Mouse (Mus musculus) kidney, adult 9 months (tissue): ENCODE results near the gene Gm4707.
"Not testable (repeated sequence)": the region's sequence is repeated elsewhere in the genome, so short reads cannot be mapped to it uniquely, and the experiment has no call there.

Source experiments
- DNase-seq: peaks from one replicate; pipeline ENCODE4 v3.0.0; 2022

The Gm4707 gene

GRCm38 (mm10) chr17:71444126-71444525 lies 15.6 kb downstream of the Gm4707 start:
- no peak for DNase-seq

GRCm38 (mm10) chr17:71443273-71443672 lies 16.4 kb downstream of the Gm4707 start:
- DNase-seq = peak; percentile 63

GRCm38 (mm10) chr17:71422502-71422901 lies 37.2 kb downstream of the Gm4707 start:
- not testable (repeated sequence) for DNase-seq

GRCm38 (mm10) chr17:71419448-71419847 lies 40.3 kb downstream of the Gm4707 start:
- DNase-seq = not testable (repeated sequence)

- no peak for DNase-seq
These were observed 42.7 kb downstream of the Gm4707 start for GRCm38 (mm10) chr17:71417008-71417407.
